Mouse (Mus musculus) urinary bladder, adult 2 months (tissue): Measurements from ENCODE around the gene Zcchc2. TPM values are rescaled to one million over a fixed set of nuclear protein-coding genes. Genes with fewer than 3 reads are reported as not detected.

Source experiments
- DNase-seq: peaks from one replicate; pipeline ENCODE4 v3.0.0; 2022; ENCODE audit warnings: low spot score
- polyA plus RNA-seq: library from polyadenylated mRNA; depleted of rRNA; stranded (reverse); fragments of >200 nt; gene quantifications from 2 replicates; pipeline ENCODE4 v1.2.3, GENCODE M21; 2012

Zcchc2 gene
- polyA plus RNA-seq, 1 experiment, result 11.1 TPM

GRCm38 (mm10) chr1:105988903-105989639, 1.1 kb upstream of the Zcchc2 start:
- DNase-seq, result no peak

GRCm38 (mm10) chr1:105989640-105989984, 594 bp upstream of the Zcchc2 start:
- DNase-seq, result no peak

- DNase-seq, result peak; percentile 69
Measured at GRCm38 (mm10) chr1:105990911-105991761, 930 bp downstream of the Zcchc2 start.

GRCm38 (mm10) chr1:105991931-105992837, 2.0 kb downstream of the Zcchc2 start:
- DNase-seq, result no peak

GRCm38 (mm10) chr1:105993196-105993595, 3.0 kb downstream of the Zcchc2 start:
- DNase-seq, result no peak

GRCm38 (mm10) chr1:105993601-105994209, 3.5 kb downstream of the Zcchc2 start:
- peak; percentile 81 for DNase-seq

- no peak for DNase-seq
Measured at GRCm38 (mm10) chr1:105995966-105996365, 5.8 kb downstream of the Zcchc2 start.

GRCm38 (mm10) chr1:105997282-105997681, 7.1 kb downstream of the Zcchc2 start:
- DNase-seq, result no peak

GRCm38 (mm10) chr1:105999802-106000201, 9.6 kb downstream of the Zcchc2 start:
- no peak for DNase-seq

- DNase-seq, result no peak
Measured at GRCm38 (mm10) chr1:106007581-106007980, 17.4 kb downstream of the Zcchc2 start.

GRCm38 (mm10) chr1:106011097-106011496, 20.9 kb downstream of the Zcchc2 start:
- DNase-seq, result no peak

- no peak for DNase-seq
Measured at GRCm38 (mm10) chr1:106013759-106014158, 23.6 kb downstream of the Zcchc2 start.

GRCm38 (mm10) chr1:106016262-106016661, 26.1 kb downstream of the Zcchc2 start:
- no peak for DNase-seq

- DNase-seq, result no peak
Measured at GRCm38 (mm10) chr1:106019854-106020253, 29.6 kb downstream of the Zcchc2 start.

GRCm38 (mm10) chr1:106022998-106023397, 32.8 kb downstream of the Zcchc2 start:
- DNase-seq, result no peak

GRCm38 (mm10) chr1:106024254-106024653, 34.0 kb downstream of the Zcchc2 start:
- no peak for DNase-seq

- no peak for DNase-seq
Measured at GRCm38 (mm10) chr1:106024778-106025177, 34.6 kb downstream of the Zcchc2 start.

GRCm38 (mm10) chr1:106029769-106030168, 39.6 kb downstream of the Zcchc2 start:
- no peak for DNase-seq

- no peak for DNase-seq
Measured at GRCm38 (mm10) chr1:106030331-106030730, 40.1 kb downstream of the Zcchc2 start.

GRCm38 (mm10) chr1:106030886-106031285, 40.7 kb downstream of the Zcchc2 start:
- no peak for DNase-seq

- DNase-seq, result no peak
Measured at GRCm38 (mm10) chr1:106031908-106032307, 41.7 kb downstream of the Zcchc2 start.

- DNase-seq, result no peak
Measured at GRCm38 (mm10) chr1:106034776-106035175, 44.6 kb downstream of the Zcchc2 start.
